Mouse (Mus musculus): ENCODE data around the gene Usp25. TPM values are rescaled to one million over a fixed set of nuclear protein-coding genes. Genes with fewer than 3 reads are reported as not detected.

Usp25 gene
- 8.5 and 9.7 TPM in 2 replicates for polyA plus RNA-seq (2015; fragmentation: Nextera tagmentation; extraction: Ambion mirVana)

GRCm38 (mm10) chr16:77013427-77014320, at the start of gene Usp25:
TSS of gene Usp25 (plus strand) at chr16:77013706.
- peak within 1 kb of the TSS; percentile 89 for H3K9ac ChIP-seq (ENCODE audit: low read depth, low read length)
- no peaks in the 10 kb centered on the region for H3K27me3 ChIP-seq (ENCODE audit: control insufficient read depth, insufficient read depth, low read depth, low read length)
- under 1% methylated on average over 88 of the region's 126 CpGs for WGBS
- H3K9me3 ChIP-seq (replicated peaks; ENCODE audit: control insufficient read depth, low read length, poor library complexity, severe bottlenecking): no peaks in the 10 kb centered on the region
- H3K4me3 ChIP-seq (ENCODE audit: low read depth, low read length): peak within 1 kb of the TSS; percentile 87
- H3K27ac ChIP-seq (ENCODE audit: low read length): peak within 1 kb of the TSS; percentile 71
- peaks cover 10% of the 10 kb centered on the region for H3K4me1 ChIP-seq (ENCODE audit: control insufficient read depth, insufficient read depth, low read length)
- H3K4me2 ChIP-seq (ENCODE audit: low read length): peak within 1 kb of the TSS; percentile 82
- no peaks in the 10 kb centered on the region for H3K36me3 ChIP-seq (ENCODE audit: control insufficient read depth, insufficient read depth, low read length)
- peak; percentile 95 for ATAC-seq

- ATAC-seq: no peak
- H3K9me3 ChIP-seq (replicated peaks; ENCODE audit: control insufficient read depth, low read length, poor library complexity, severe bottlenecking): no peaks in the 10 kb centered on the region
- H3K4me3 ChIP-seq (ENCODE audit: low read depth, low read length): no peak overlapping the region
- no peak overlapping the region for H3K9ac ChIP-seq (ENCODE audit: low read depth, low read length)
- H3K4me2 ChIP-seq (ENCODE audit: low read length): no peak overlapping the region
- H3K36me3 ChIP-seq (ENCODE audit: control insufficient read depth, insufficient read depth, low read length): no peaks in the 10 kb centered on the region
- no peaks in the 10 kb centered on the region for H3K4me1 ChIP-seq (ENCODE audit: control insufficient read depth, insufficient read depth, low read length)
- no peaks in the 10 kb centered on the region for H3K27me3 ChIP-seq (ENCODE audit: control insufficient read depth, insufficient read depth, low read depth, low read length)
- no peak overlapping the region for H3K27ac ChIP-seq (ENCODE audit: low read length)
- WGBS: 94% methylated on average over 3 of the region's 3 CpGs
These were observed 45.8 kb upstream of the Usp25 start for GRCm38 (mm10) chr16:76967593-76968275.

DNA sequence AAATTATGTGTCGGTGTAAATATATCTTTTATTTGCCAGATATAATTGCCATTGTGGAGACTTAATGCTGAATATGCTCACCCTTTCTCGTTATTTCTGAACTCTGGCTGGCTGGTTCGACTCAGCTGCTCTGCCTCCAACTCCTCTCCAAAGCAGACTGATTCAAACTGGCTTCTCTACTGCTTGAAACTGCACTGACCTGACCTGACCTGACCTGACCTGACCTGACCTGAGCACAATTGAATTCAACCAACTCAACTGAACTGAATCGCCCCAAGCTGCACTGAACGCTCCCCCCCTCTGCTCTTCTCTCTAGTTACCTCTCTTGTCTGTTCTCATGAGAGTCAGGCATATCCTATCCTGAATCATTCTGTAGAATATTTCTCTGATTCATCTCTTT, 42.3 kb upstream of the Usp25 start:
- H3K4me3 ChIP-seq (ENCODE audit: low read depth, low read length): no peak overlapping the region
- H3K9me3 ChIP-seq (replicated peaks; ENCODE audit: control insufficient read depth, low read length, poor library complexity, severe bottlenecking): no peaks in the 10 kb centered on the region
- ATAC-seq: no peak

DNA sequence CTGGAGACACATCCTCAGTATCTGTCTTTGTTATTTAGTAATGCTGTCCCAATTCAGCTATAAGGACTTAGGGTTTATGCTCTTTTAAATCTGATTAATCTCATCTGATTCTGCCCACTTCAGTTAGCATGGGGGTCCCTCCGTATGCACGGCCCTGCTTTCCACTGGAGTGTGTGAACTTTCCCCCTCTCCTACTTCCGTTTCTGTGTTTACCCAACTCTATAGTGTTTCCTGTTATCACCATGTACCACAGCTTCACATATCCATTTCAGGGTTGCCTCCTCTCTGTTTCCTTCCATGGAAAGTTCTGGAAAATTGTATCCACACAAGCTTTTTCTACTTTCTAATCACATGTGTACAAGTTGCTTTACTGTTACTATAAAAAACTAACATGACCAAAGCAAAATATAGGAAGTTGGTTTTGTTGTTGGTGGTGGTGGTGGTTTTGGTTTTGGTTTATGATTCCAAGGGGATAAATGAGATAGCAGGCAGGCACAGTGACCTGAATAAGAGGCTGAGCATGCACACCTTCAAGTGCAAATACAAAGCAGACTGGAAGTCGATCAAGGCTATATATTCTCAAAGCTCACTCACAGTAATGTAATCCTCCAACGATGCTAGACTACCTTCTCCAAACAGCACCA, 36.6 kb upstream of the Usp25 start:
- Histone ChIP-seq H3K27ac (ENCODE audit: low read length) (no peak overlapping the region), H3K9me3 (replicated peaks; ENCODE audit: control insufficient read depth, low read length, poor library complexity, severe bottlenecking) (no peaks in the 10 kb centered on the region), H3K4me1 (ENCODE audit: control insufficient read depth, insufficient read depth, low read length) (no peaks in the 10 kb centered on the region), H3K4me3 (ENCODE audit: low read depth, low read length) (no peak overlapping the region), H3K4me2 (ENCODE audit: low read length) (no peak overlapping the region), H3K9ac (ENCODE audit: low read depth, low read length) (no peak overlapping the region), H3K36me3 (ENCODE audit: control insufficient read depth, insufficient read depth, low read length) (no peaks in the 10 kb centered on the region), H3K27me3 (ENCODE audit: control insufficient read depth, insufficient read depth, low read depth, low read length) (no peaks in the 10 kb centered on the region)
- WGBS: 87% methylated on average over 5 of the region's 5 CpGs
- ATAC-seq: no peak

More for the DNA sequence above, 42.3 kb upstream of the Usp25 start:
- H3K4me2 ChIP-seq (ENCODE audit: low read length): no peak overlapping the region
- no peaks in the 10 kb centered on the region for H3K36me3 ChIP-seq (ENCODE audit: control insufficient read depth, insufficient read depth, low read length)
- 30% methylated on average over 5 of the region's 5 CpGs for WGBS
- H3K27me3 ChIP-seq (ENCODE audit: control insufficient read depth, insufficient read depth, low read depth, low read length): no peaks in the 10 kb centered on the region
- H3K4me1 ChIP-seq (ENCODE audit: control insufficient read depth, insufficient read depth, low read length): no peaks in the 10 kb centered on the region
- H3K27ac ChIP-seq (ENCODE audit: low read length): no peak overlapping the region
- H3K9ac ChIP-seq (ENCODE audit: low read depth, low read length): no peak overlapping the region

GRCm38 (mm10) chr16:76983696-76984095, 29.8 kb upstream of the Usp25 start:
- 93% methylated on average over 6 of the region's 6 CpGs for WGBS
- no peak for ATAC-seq
- Histone ChIP-seq H3K9me3 (replicated peaks; ENCODE audit: control insufficient read depth, low read length, poor library complexity, severe bottlenecking) (no peaks in the 10 kb centered on the region), H3K36me3 (ENCODE audit: control insufficient read depth, insufficient read depth, low read length) (no peaks in the 10 kb centered on the region), H3K4me1 (ENCODE audit: control insufficient read depth, insufficient read depth, low read length) (no peaks in the 10 kb centered on the region), H3K4me2 (ENCODE audit: low read length) (no peak overlapping the region), H3K9ac (ENCODE audit: low read depth, low read length) (no peak overlapping the region), H3K27me3 (ENCODE audit: control insufficient read depth, insufficient read depth, low read depth, low read length) (no peaks in the 10 kb centered on the region), H3K4me3 (ENCODE audit: low read depth, low read length) (no peak overlapping the region), H3K27ac (ENCODE audit: low read length) (no peak overlapping the region)

GRCm38 (mm10) chr16:76987711-76988110, 25.8 kb upstream of the Usp25 start:
- H3K9me3 ChIP-seq (replicated peaks; ENCODE audit: control insufficient read depth, low read length, poor library complexity, severe bottlenecking): no peaks in the 10 kb centered on the region
- no peak overlapping the region for H3K9ac ChIP-seq (ENCODE audit: low read depth, low read length)
- H3K27ac ChIP-seq (ENCODE audit: low read length): no peak overlapping the region
- WGBS: 89% methylated on average over 4 of the region's 4 CpGs
- H3K4me2 ChIP-seq (ENCODE audit: low read length): no peak overlapping the region
- no peak overlapping the region for H3K4me3 ChIP-seq (ENCODE audit: low read depth, low read length)
- ATAC-seq: no peak
- no peaks in the 10 kb centered on the region for H3K4me1 ChIP-seq (ENCODE audit: control insufficient read depth, insufficient read depth, low read length)
- no peaks in the 10 kb centered on the region for H3K36me3 ChIP-seq (ENCODE audit: control insufficient read depth, insufficient read depth, low read length)
- no peaks in the 10 kb centered on the region for H3K27me3 ChIP-seq (ENCODE audit: control insufficient read depth, insufficient read depth, low read depth, low read length)

DNA sequence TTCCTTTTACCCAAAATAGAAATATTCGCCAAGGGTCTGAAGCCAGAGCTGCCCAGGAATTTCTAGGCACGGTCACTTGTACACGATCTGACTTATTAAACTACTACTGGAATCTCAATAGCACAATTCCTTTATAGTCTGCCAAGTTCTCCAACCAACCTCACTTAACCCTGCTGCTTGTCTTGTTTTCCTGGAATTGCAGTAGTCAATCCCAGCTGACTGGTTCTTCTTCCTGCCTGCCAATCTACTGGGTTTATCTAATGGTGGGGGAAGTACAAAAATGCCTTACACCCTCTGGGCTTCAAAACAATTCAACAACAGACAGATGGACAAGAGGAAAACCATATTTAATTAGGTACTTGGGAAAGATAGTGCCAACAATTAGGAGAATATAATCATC, 9.6 kb upstream of the Usp25 start:
- ATAC-seq: no peak
- Histone ChIP-seq H3K9me3 (replicated peaks; ENCODE audit: control insufficient read depth, low read length, poor library complexity, severe bottlenecking) (no peaks in the 10 kb centered on the region), H3K4me2 (ENCODE audit: low read length) (no peak overlapping the region), H3K27ac (ENCODE audit: low read length) (no peak overlapping the region), H3K36me3 (ENCODE audit: control insufficient read depth, insufficient read depth, low read length) (no peaks in the 10 kb centered on the region), H3K27me3 (ENCODE audit: control insufficient read depth, insufficient read depth, low read depth, low read length) (no peaks in the 10 kb centered on the region), H3K9ac (ENCODE audit: low read depth, low read length) (no peak overlapping the region), H3K4me1 (ENCODE audit: control insufficient read depth, insufficient read depth, low read length) (no peaks in the 10 kb centered on the region), H3K4me3 (ENCODE audit: low read depth, low read length) (no peak overlapping the region)
- 86% methylated on average over 3 of the region's 3 CpGs for WGBS

DNA sequence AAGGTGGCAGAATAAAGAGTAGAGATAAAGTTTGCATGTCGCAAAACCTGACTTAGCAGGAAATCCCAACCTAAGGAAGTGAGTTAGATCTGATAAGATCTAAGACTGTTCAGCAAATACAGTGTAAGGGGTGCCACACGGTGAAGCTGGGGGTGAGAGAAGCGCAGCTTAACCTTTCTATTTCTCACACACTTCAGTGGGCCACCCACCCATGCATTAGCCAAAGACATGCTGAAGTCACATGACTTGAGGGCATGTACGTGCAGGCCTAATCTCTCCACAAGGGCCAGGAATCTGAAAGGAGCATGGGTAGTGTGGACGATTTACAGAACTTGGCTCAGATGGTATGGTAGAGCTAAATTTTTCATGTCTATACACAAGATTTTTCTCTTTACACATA, 4.3 kb upstream of the Usp25 start:
- Histone ChIP-seq H3K27me3 (ENCODE audit: control insufficient read depth, insufficient read depth, low read depth, low read length) (no peaks in the 10 kb centered on the region), H3K27ac (ENCODE audit: low read length) (no peak overlapping the region), H3K4me1 (ENCODE audit: control insufficient read depth, insufficient read depth, low read length) (no peaks in the 10 kb centered on the region), H3K9me3 (replicated peaks; ENCODE audit: control insufficient read depth, low read length, poor library complexity, severe bottlenecking) (no peaks in the 10 kb centered on the region), H3K4me3 (ENCODE audit: low read depth, low read length) (no peak overlapping the region), H3K36me3 (ENCODE audit: control insufficient read depth, insufficient read depth, low read length) (no peaks in the 10 kb centered on the region), H3K4me2 (ENCODE audit: low read length) (no peak overlapping the region), H3K9ac (ENCODE audit: low read depth, low read length) (no peak overlapping the region)
- no peak for ATAC-seq
- WGBS: 85% methylated on average over 5 of the region's 5 CpGs
